Mouse (Mus musculus) limb, embryonic 14.5 days (tissue): Measurements from ENCODE around the gene Rcbtb2. TPM values are rescaled to one million over a fixed set of nuclear protein-coding genes. Genes with fewer than 3 reads are reported as not detected.

ENCODE experiments used
- ATAC-seq: fragments of 200-750 bp; cut with Nextera tagmentation; 2 replicates; pipeline ENCODE4 v1.8.0; 2017; ENCODE audit warnings: low read depth, moderate number of reproducible peaks, moderate TSS enrichment; ENCODE audit not compliant: low FRiP score
- DNase-seq: peaks from one replicate; pipeline ENCODE4 v3.0.0-alpha.2; 2015; ENCODE audit warnings: low spot score
- H3K27ac ChIP-seq: fragments of 300-500 bp; sonication (generic); replicated peaks from 2 replicates; pipeline ENCODE4 v1.5.1; 2014; ENCODE audit warnings: low read depth, mild to moderate bottlenecking, low read length, moderate library complexity, mixed read lengths
- H3K27me3 ChIP-seq: fragments of 300-500 bp; sonication (generic); 2 replicates; pipeline ENCODE4 v1.6.1; 2014; ENCODE audit warnings: low read length, mixed read lengths; ENCODE audit not compliant: control insufficient read depth, insufficient read depth
- H3K36me3 ChIP-seq: fragments of 300-500 bp; sonication (generic); 2 replicates; pipeline ENCODE4 v1.6.1; 2014; ENCODE audit warnings: mild to moderate bottlenecking, low read length, moderate library complexity, mixed read lengths; ENCODE audit not compliant: control insufficient read depth, insufficient read depth
- H3K4me1 ChIP-seq: fragments of 300-500 bp; sonication (generic); 2 replicates; pipeline ENCODE4 v1.6.1; 2014; ENCODE audit warnings: antibody characterized with exemption, low read length, mixed read lengths; ENCODE audit not compliant: control insufficient read depth, insufficient read depth
- H3K4me2 ChIP-seq: fragments of 300-500 bp; sonication (generic); replicated peaks from 2 replicates; pipeline ENCODE4 v1.6.1; 2014; ENCODE audit warnings: low read depth, mild to moderate bottlenecking, low read length, moderate library complexity; ENCODE audit not compliant: severe bottlenecking
- H3K4me3 ChIP-seq: fragments of 300-500 bp; sonication (generic); replicated peaks from 2 replicates; pipeline ENCODE4 v1.5.1; 2014; ENCODE audit warnings: low read length
- H3K9ac ChIP-seq: fragments of 300-500 bp; sonication (generic); 2 replicates; pipeline ENCODE4 v1.6.1; 2014; ENCODE audit warnings: mild to moderate bottlenecking, low read depth, low read length, moderate library complexity; ENCODE audit not compliant: severe bottlenecking
- H3K9me3 ChIP-seq: fragments of 300-500 bp; sonication (generic); 2 replicates; pipeline ENCODE4 v1.6.1; 2016; ENCODE audit warnings: low read length; ENCODE audit not compliant: control insufficient read depth
- POLR2A ChIP-seq: fragments of 200-500 bp; IDR thresholded peaks from 2 replicates; pipeline ENCODE4 v1.8.0; 2012; ENCODE audit warnings: inconsistent platforms, mild to moderate bottlenecking, moderate library complexity, borderline replicate concordance; ENCODE audit not compliant: insufficient read depth, insufficient read length; ENCODE audit errors: extremely low read depth
- WGBS: fragments of 180-500 bp; shearing (Covaris S2); extraction: QIAGEN DNeasy Blood & Tissue Kit; methylation state at CpG from one replicate; pipeline ENCODE4 v1.1.7; 2014; 5-methylcytosine and 5-hydroxymethylcytosine counted together
- polyA plus RNA-seq, 2 experiments: library from polyadenylated mRNA; depleted of rRNA in 1 of 2; stranded (reverse) in 1 of 2; unstranded in 1 of 2; fragments of >200 nt; fragmentation: Nextera tagmentation in 1 of 2; extraction: Ambion mirVana in 1 of 2; gene quantifications; 2 replicates each; pipeline versions ENCODE4 v1.2.1 to v1.2.3; 2012 to 2014

Gene Rcbtb2
- polyA plus RNA-seq, 2 experiments, result 87.0 to 98.8 TPM

DNA sequence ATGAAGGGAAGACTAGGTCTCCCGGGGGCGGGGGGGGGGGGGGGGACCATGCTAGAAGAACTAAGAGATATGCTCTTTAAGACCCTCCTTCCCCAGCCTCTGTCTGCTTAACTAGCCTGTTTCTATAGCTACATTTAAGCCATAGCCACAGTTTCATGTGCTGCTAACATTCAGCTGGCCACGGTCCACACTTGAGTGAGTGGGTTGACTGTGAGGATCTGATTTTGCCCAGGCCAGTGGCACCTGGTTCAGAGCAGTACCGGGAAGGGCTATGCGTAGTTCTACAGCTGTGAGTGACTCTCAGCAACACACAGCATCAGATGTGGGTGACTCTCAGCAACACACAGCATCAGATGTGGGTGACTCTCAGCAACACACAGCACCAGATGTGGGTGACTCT, 38.5 kb downstream of the Rcbtb2 start:
- no peak for ATAC-seq
- Histone ChIP-seq H3K9me3 (no peaks in the 10 kb centered on the region), H3K4me1 (no peaks in the 10 kb centered on the region), H3K4me2 (no peak overlapping the region), H3K9ac (no peak overlapping the region), H3K27ac (no peak overlapping the region), H3K4me3 (no peak overlapping the region), H3K27me3 (no peaks in the 10 kb centered on the region), H3K36me3 (peaks cover 84% of the 10 kb centered on the region)
- 95% methylated on average over 3 of the region's 5 CpGs for WGBS
- no peak for TF ChIP-seq POLR2A
- DNase-seq, result no peak

DNA sequence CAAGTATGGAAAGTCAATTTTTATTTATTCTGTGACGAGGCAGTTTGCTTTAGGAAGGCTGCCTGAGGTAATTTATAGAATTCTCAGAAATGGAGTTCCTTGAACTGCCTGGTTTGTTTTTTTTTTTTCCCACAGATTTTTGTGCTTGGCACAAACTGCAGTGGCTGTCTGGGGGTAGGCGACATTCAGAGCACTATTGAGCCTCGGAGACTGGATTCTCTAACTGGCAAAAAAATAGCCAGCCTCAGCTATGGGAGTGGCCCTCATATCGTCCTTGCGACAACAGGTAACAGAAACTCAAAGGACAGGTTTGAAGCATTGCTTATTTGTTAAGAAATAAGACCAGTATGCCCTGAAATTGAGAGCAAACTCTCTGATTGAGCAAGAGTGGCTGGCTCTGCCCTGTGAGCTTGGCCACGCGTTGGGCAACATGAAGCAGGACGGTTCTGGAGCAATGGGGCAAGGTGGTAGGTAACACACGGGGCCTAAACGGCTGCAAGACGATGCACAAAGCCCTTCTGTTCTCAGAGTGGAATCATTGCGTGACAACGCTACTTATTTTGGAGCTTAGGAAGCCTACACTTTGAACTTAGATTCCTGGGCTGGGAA, 39.5 kb downstream of the Rcbtb2 start:
- peaks cover 84% of the 10 kb centered on the region for H3K36me3 ChIP-seq
- 87% methylated on average over 13 of the region's 13 CpGs for WGBS
- no peak overlapping the region for H3K4me2 ChIP-seq
- no peak overlapping the region for H3K4me3 ChIP-seq
- H3K4me1 ChIP-seq, result no peaks in the 10 kb centered on the region
- TF ChIP-seq POLR2A, result no peak
- no peaks in the 10 kb centered on the region for H3K27me3 ChIP-seq
- ATAC-seq (no peak), DNase-seq (no peak)
- no peaks in the 10 kb centered on the region for H3K9me3 ChIP-seq
- no peak overlapping the region for H3K9ac ChIP-seq
- H3K27ac ChIP-seq, result no peak overlapping the region

GRCm38 (mm10) chr14:73163363-73163998, 40.6 kb downstream of the Rcbtb2 start:
- H3K9ac ChIP-seq, result no peak overlapping the region
- ATAC-seq, result no peak
- no peak for DNase-seq
- no peaks in the 10 kb centered on the region for H3K9me3 ChIP-seq
- H3K4me3 ChIP-seq, result no peak overlapping the region
- H3K4me1 ChIP-seq, result no peaks in the 10 kb centered on the region
- no peak for TF ChIP-seq POLR2A
- peaks cover 86% of the 10 kb centered on the region for H3K36me3 ChIP-seq
- H3K4me2 ChIP-seq, result no peak overlapping the region
- 92% methylated on average over 10 of the region's 10 CpGs for WGBS
- H3K27ac ChIP-seq, result no peak overlapping the region
- no peaks in the 10 kb centered on the region for H3K27me3 ChIP-seq

GRCm38 (mm10) chr14:73165136-73165535, 42.3 kb downstream of the Rcbtb2 start:
- no peak for DNase-seq
- H3K4me1 ChIP-seq, result no peaks in the 10 kb centered on the region
- H3K27me3 ChIP-seq, result no peaks in the 10 kb centered on the region
- ATAC-seq, result no peak
- H3K36me3 ChIP-seq, result peaks cover 85% of the 10 kb centered on the region
- WGBS, result 95% methylated on average over 6 of the region's 6 CpGs
- TF ChIP-seq POLR2A, result no peak
- H3K9ac ChIP-seq, result no peak overlapping the region
- no peak overlapping the region for H3K4me2 ChIP-seq
- no peaks in the 10 kb centered on the region for H3K9me3 ChIP-seq
- H3K4me3 ChIP-seq, result no peak overlapping the region
- no peak overlapping the region for H3K27ac ChIP-seq

- DNase-seq (no peak), ATAC-seq (no peak)
- TF ChIP-seq POLR2A, result no peak
- no peak overlapping the region for H3K27ac ChIP-seq
- H3K9me3 ChIP-seq, result no peaks in the 10 kb centered on the region
- H3K4me2 ChIP-seq, result no peak overlapping the region
- H3K4me3 ChIP-seq, result no peak overlapping the region
- H3K9ac ChIP-seq, result no peak overlapping the region
- peaks cover 90% of the 10 kb centered on the region for H3K36me3 ChIP-seq
- no peaks in the 10 kb centered on the region for H3K27me3 ChIP-seq
- H3K4me1 ChIP-seq, result no peaks in the 10 kb centered on the region
- 82% methylated on average over 6 of the region's 6 CpGs for WGBS
Observed at GRCm38 (mm10) chr14:73168605-73169004, 45.8 kb downstream of the Rcbtb2 start.
